Mouse (Mus musculus): Measurements from ENCODE around the gene Foxk1. TPM values are rescaled to one million over a fixed set of nuclear protein-coding genes. Genes with fewer than 3 reads are reported as not detected.

The Foxk1 gene
- polyA plus RNA-seq, 1 experiment from 2014 or later: 6.5 TPM

DNA sequence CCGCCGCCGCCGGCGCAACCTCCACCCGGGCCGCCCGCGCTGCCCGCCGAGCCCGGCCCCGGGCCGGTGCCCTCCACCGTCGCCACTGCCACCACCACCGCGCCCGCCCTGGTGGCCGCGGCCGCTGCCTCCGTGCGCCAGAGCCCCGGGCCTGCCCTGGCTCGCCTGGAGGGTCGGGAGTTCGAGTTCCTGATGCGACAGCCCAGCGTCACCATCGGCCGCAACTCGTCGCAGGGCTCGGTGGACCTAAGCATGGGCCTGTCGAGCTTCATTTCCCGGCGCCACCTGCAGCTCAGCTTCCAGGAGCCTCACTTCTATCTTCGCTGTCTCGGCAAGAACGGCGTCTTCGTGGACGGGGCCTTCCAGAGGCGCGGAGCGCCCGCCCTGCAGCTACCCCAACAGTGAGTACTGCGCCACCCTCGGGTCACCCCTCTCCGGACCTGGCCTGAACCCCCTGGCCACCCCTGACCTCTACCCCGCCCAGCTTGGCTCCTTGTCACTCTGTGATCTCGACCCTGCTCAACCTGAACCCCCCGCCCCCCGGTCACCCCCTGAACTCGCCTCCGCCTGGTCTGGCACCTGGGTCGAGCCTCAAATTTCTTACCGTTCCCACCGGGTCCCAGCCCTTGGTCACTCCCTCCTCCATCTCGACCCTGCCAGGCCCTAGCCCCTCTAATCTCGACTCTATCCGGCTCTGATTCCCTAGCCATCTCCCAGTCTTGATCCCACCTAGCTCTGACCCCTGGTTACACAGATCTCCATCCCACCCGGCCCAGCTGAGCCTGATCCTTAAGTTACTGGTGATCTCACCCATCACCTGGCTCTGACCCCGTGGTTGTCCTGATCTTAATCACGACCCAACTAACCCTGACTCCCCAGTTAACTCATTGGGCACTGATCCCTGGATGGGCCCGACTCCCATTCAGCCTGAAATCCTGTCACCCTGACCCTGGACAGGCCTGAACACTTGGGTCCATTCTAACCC is 636 bp downstream of the Foxk1 start:
- Histone ChIP-seq H3K27me3 (ENCODE audit: control insufficient read depth, insufficient read depth, low read length) (no peaks in the 10 kb centered on the region), H3K9ac (ENCODE audit: low read depth, low read length) (peak overlapping the region; percentile 97), H3K4me1 (ENCODE audit: control insufficient read depth, insufficient read depth, low read length) (peaks cover 52% of the 10 kb centered on the region), H3K36me3 (ENCODE audit: control insufficient read depth, insufficient read depth, low read length) (peaks cover 9% of the 10 kb centered on the region; the same call in 1 of the 2 replicates), H3K9me3 (ENCODE audit: control insufficient read depth, low read length) (no peaks in the 10 kb centered on the region), H3K27ac (ENCODE audit: low read depth, low read length) (peak overlapping the region; percentile 76), H3K4me2 (replicated peaks; ENCODE audit: low read depth, low read length) (peak overlapping the region; percentile 89), H3K4me3 (ENCODE audit: low read length) (peak overlapping the region; percentile 80)
- ATAC-seq (ENCODE audit: low FRiP score, low TSS enrichment): peak; percentile 11; the same call in 1 of the 2 replicates
- WGBS: under 1% methylated on average over 58 of the region's 67 CpGs

DNA sequence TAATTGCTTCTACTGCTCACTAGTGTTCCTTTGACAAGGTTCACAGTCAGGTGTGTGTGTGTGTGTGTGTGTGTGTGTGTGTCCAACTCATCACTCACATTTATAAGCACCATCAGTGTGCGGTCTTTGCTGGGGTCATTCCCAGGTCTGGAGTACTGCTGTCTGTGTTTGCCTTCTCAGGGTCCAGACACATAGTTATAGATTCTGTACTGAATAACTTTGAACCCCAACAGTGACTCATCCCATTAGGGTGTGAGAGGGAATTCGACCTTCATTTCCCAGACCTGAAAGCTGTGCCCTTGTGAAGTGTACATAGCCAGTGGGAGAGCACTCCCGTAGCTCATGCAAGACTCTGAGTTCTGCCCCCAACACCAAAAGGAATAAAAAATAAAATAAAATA is 2.4 kb downstream of the Foxk1 start:
- peaks cover 52% of the 10 kb centered on the region for H3K4me1 ChIP-seq (ENCODE audit: control insufficient read depth, insufficient read depth, low read length)
- H3K4me3 ChIP-seq (ENCODE audit: low read length): no peak overlapping the region
- no peaks in the 10 kb centered on the region for H3K27me3 ChIP-seq (ENCODE audit: control insufficient read depth, insufficient read depth, low read length)
- no peaks in the 10 kb centered on the region for H3K9me3 ChIP-seq (ENCODE audit: control insufficient read depth, low read length)
- H3K9ac ChIP-seq (ENCODE audit: low read depth, low read length): no peak overlapping the region; the same call in 1 of the 2 replicates
- peaks cover 9% of the 10 kb centered on the region; the same call in 1 of the 2 replicates for H3K36me3 ChIP-seq (ENCODE audit: control insufficient read depth, insufficient read depth, low read length)
- H3K27ac ChIP-seq (ENCODE audit: low read depth, low read length): no peak overlapping the region
- 72% methylated on average over 3 of the region's 3 CpGs for WGBS
- ATAC-seq (ENCODE audit: low FRiP score, low TSS enrichment): no peak
- no peak overlapping the region; the same call in 1 of the 2 replicates for H3K4me2 ChIP-seq (replicated peaks; ENCODE audit: low read depth, low read length)

DNA sequence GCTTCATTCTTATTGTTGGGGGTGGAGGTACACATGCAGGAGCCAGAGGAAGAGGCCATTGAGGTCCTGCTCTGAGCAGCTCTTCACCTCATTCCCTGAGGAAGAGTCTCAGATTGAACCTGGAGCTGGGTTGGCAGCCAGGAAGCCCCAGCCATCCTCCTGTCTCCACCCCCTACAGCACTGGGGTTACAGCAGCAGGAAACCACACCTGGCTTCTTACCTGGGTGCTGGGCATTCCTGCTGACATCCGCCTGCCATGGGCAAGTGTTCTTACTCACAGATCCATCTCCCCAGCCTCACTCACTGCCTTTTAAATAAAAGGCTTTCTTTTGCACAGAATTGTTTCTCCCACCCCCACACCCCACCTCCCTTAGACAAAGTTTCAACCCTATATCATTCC is 3.0 kb downstream of the Foxk1 start:
- Histone ChIP-seq H3K9ac (ENCODE audit: low read depth, low read length) (0 out of 2 replicates have a peak overlapping the region, but pooled peaks have one; percentile 31), H3K4me1 (ENCODE audit: control insufficient read depth, insufficient read depth, low read length) (peaks cover 52% of the 10 kb centered on the region), H3K4me2 (replicated peaks; ENCODE audit: low read depth, low read length) (no peak overlapping the region; the same call in 1 of the 2 replicates), H3K36me3 (ENCODE audit: control insufficient read depth, insufficient read depth, low read length) (peaks cover 9% of the 10 kb centered on the region; the same call in 1 of the 2 replicates), H3K9me3 (ENCODE audit: control insufficient read depth, low read length) (no peaks in the 10 kb centered on the region), H3K27ac (ENCODE audit: low read depth, low read length) (no peak overlapping the region), H3K4me3 (ENCODE audit: low read length) (no peak overlapping the region), H3K27me3 (ENCODE audit: control insufficient read depth, insufficient read depth, low read length) (no peaks in the 10 kb centered on the region)
- ATAC-seq (ENCODE audit: low FRiP score, low TSS enrichment): no peak
- 80% methylated on average over 1 of the region's 1 CpGs for WGBS

DNA sequence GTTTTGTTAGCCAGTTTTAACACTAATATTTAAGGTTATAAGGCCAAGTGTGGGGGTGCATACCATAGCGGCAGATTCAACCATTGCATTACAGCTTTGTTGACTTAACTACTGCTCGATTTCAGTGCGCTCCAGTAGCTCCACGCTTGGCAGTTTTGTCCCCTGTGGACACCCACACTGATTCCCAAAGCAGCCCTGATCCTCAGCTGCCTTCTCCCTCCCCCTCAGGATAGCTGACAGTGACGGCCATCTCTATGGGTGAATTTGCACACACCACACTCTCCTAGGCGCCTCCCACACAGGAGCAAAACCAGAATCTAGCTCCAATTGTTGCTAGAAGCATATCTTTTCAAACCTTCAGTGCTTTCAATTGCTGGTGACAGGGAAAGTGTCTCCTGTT is 4.1 kb downstream of the Foxk1 start:
- 49% methylated on average over 6 of the region's 6 CpGs for WGBS

DNA sequence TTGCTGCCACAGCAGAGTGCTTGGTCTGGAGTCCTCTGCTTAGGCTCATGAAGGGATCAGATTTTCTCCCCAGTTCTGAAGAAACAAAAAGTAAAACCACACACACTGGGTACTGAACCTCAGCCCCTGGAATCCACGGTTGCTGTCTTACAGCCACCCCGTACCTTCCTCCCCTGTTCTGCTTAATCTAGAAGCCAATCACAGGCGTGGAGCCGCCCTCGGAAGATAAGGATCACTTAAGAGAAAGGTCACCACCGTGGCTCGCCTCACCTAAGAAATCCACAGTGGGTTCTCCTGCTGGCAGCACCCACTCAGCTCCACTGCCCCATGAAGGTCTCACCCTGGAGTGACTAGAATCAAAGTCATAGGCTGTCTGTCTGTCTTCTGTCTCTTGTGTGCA is 5.1 kb downstream of the Foxk1 start:
- Histone ChIP-seq H3K4me1 (ENCODE audit: control insufficient read depth, insufficient read depth, low read length) (peaks cover 51% of the 10 kb centered on the region), H3K4me2 (replicated peaks; ENCODE audit: low read depth, low read length) (no peak overlapping the region), H3K4me3 (ENCODE audit: low read length) (no peak overlapping the region), H3K9ac (ENCODE audit: low read depth, low read length) (0 out of 2 replicates have a peak overlapping the region, but pooled peaks have one; percentile 2), H3K27ac (ENCODE audit: low read depth, low read length) (no peak overlapping the region), H3K36me3 (ENCODE audit: control insufficient read depth, insufficient read depth, low read length) (peaks cover 9% of the 10 kb centered on the region; the same call in 1 of the 2 replicates), H3K9me3 (ENCODE audit: control insufficient read depth, low read length) (no peaks in the 10 kb centered on the region), H3K27me3 (ENCODE audit: control insufficient read depth, insufficient read depth, low read length) (no peaks in the 10 kb centered on the region)
- no peak for ATAC-seq (ENCODE audit: low FRiP score, low TSS enrichment)
- WGBS: 69% methylated on average over 7 of the region's 7 CpGs

More for the DNA sequence above, 4.1 kb downstream of the Foxk1 start:
- peaks cover 54% of the 10 kb centered on the region for H3K4me1 ChIP-seq (ENCODE audit: control insufficient read depth, insufficient read depth, low read length)
- H3K9ac ChIP-seq (ENCODE audit: low read depth, low read length): no peak overlapping the region
- ATAC-seq (ENCODE audit: low FRiP score, low TSS enrichment): no peak
- H3K36me3 ChIP-seq (ENCODE audit: control insufficient read depth, insufficient read depth, low read length): peaks cover 9% of the 10 kb centered on the region; the same call in 1 of the 2 replicates
- no peak overlapping the region for H3K4me2 ChIP-seq (replicated peaks; ENCODE audit: low read depth, low read length)
- H3K9me3 ChIP-seq (ENCODE audit: control insufficient read depth, low read length): no peaks in the 10 kb centered on the region
- no peaks in the 10 kb centered on the region for H3K27me3 ChIP-seq (ENCODE audit: control insufficient read depth, insufficient read depth, low read length)
- no peak overlapping the region for H3K27ac ChIP-seq (ENCODE audit: low read depth, low read length)
- no peak overlapping the region for H3K4me3 ChIP-seq (ENCODE audit: low read length)

DNA sequence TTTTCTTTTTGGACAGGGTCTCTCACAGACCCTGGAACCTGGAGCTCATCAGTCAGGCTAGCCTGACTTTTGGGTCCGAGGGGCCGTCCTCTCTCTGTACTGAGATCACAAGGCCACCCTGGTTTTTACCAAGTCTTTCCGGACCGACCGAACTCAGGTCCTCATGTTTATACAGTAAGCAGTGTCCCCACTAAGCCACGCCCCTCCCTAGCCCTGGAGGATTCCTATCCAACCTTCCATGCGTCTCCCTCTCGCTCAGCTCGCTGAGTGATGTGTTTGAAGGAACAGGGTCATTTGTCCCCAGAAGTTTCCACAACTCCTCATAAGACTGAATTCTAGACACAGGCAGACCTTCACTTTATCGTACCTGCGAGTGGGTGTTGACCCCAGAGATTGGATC is 5.6 kb downstream of the Foxk1 start:
- H3K9ac ChIP-seq (ENCODE audit: low read depth, low read length): 0 out of 2 replicates have a peak overlapping the region, but pooled peaks have one; percentile 2
- ATAC-seq (ENCODE audit: low FRiP score, low TSS enrichment): no peak
- H3K4me2 ChIP-seq (replicated peaks; ENCODE audit: low read depth, low read length): no peak overlapping the region
- no peak overlapping the region for H3K4me3 ChIP-seq (ENCODE audit: low read length)
- no peaks in the 10 kb centered on the region for H3K9me3 ChIP-seq (ENCODE audit: control insufficient read depth, low read length)
- H3K27ac ChIP-seq (ENCODE audit: low read depth, low read length): no peak overlapping the region
- peaks cover 9% of the 10 kb centered on the region; the same call in 1 of the 2 replicates for H3K36me3 ChIP-seq (ENCODE audit: control insufficient read depth, insufficient read depth, low read length)
- peaks cover 51% of the 10 kb centered on the region for H3K4me1 ChIP-seq (ENCODE audit: control insufficient read depth, insufficient read depth, low read length)
- no peaks in the 10 kb centered on the region for H3K27me3 ChIP-seq (ENCODE audit: control insufficient read depth, insufficient read depth, low read length)
- 54% methylated on average over 11 of the region's 11 CpGs for WGBS

DNA sequence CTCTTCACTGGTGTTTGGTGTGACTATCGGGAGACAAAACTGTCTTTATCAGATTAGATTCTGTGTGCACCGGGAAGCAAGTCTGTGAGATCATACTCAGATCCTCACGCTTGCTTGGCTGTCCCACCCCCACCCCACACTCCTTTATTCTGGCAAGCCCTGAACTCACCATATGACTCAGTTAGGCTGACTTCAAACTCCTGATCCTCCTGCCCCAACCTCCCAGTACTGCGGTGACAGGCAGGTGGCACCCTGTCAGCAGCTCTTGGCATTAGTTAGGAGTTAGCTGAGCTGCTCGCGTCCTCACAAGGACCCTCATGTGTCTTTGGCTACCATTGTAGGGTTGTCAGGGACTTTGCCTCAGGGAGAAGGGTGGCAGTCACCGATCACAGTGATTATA is 6.1 kb downstream of the Foxk1 start:
- H3K36me3 ChIP-seq (ENCODE audit: control insufficient read depth, insufficient read depth, low read length): peaks cover 9% of the 10 kb centered on the region; the same call in 1 of the 2 replicates
- no peaks in the 10 kb centered on the region for H3K9me3 ChIP-seq (ENCODE audit: control insufficient read depth, low read length)
- no peaks in the 10 kb centered on the region for H3K27me3 ChIP-seq (ENCODE audit: control insufficient read depth, insufficient read depth, low read length)
- no peak overlapping the region for H3K4me2 ChIP-seq (replicated peaks; ENCODE audit: low read depth, low read length)
- WGBS: 80% methylated on average over 7 of the region's 7 CpGs
- no peak overlapping the region for H3K4me3 ChIP-seq (ENCODE audit: low read length)
- H3K9ac ChIP-seq (ENCODE audit: low read depth, low read length): no peak overlapping the region
- no peak overlapping the region for H3K27ac ChIP-seq (ENCODE audit: low read depth, low read length)
- ATAC-seq (ENCODE audit: low FRiP score, low TSS enrichment): no peak
- H3K4me1 ChIP-seq (ENCODE audit: control insufficient read depth, insufficient read depth, low read length): peaks cover 47% of the 10 kb centered on the region

DNA sequence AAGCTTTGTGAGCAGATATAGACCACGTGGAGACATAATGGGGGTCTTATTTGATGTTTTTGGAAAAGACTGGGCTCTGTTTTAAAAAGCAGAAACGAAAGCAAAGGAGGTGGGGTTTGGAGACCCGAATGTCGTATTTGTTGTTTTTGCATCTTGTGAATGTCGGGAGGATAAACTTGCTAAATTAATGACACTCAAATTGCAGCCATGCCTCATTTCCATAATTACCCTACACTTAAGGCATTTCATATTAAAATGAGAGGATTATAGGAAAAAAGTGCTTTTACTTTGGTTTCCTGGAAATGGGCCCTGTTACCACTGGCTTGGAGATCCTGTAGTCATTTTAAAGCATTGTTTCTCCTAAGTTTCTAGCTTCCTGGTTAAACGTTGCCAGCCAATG is 7.9 kb downstream of the Foxk1 start:
- WGBS: 51% methylated on average over 6 of the region's 6 CpGs
- Histone ChIP-seq H3K36me3 (ENCODE audit: control insufficient read depth, insufficient read depth, low read length) (peaks cover 9% of the 10 kb centered on the region; the same call in 1 of the 2 replicates), H3K4me1 (ENCODE audit: control insufficient read depth, insufficient read depth, low read length) (peaks cover 40% of the 10 kb centered on the region)

DNA sequence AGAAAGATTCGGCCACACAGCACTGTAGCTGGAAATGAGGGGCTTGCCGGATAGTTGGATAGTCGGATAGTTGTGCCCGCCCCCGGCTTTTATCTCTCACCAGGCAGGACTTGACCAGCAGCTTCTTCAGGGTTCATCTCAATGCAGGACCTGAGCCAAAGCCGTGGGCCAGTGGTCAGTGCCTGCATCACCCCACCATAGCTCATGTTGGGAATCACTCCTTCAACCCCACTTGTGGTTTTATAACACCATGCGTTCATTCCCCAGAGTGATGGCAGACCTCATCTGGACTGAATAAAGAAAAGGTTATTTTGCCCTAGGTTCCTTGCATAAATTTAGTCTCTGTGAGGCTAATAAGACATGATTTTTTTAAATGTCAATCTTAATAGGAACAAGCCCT is 9.1 kb downstream of the Foxk1 start:
- Histone ChIP-seq H3K27ac (ENCODE audit: low read depth, low read length) (no peak overlapping the region), H3K9me3 (ENCODE audit: control insufficient read depth, low read length) (no peaks in the 10 kb centered on the region), H3K4me3 (ENCODE audit: low read length) (no peak overlapping the region), H3K27me3 (ENCODE audit: control insufficient read depth, insufficient read depth, low read length) (no peaks in the 10 kb centered on the region), H3K4me1 (ENCODE audit: control insufficient read depth, insufficient read depth, low read length) (peaks cover 40% of the 10 kb centered on the region), H3K4me2 (replicated peaks; ENCODE audit: low read depth, low read length) (no peak overlapping the region), H3K36me3 (ENCODE audit: control insufficient read depth, insufficient read depth, low read length) (peaks cover 9% of the 10 kb centered on the region; the same call in 1 of the 2 replicates), H3K9ac (ENCODE audit: low read depth, low read length) (no peak overlapping the region)
- ATAC-seq (ENCODE audit: low FRiP score, low TSS enrichment): no peak
- WGBS: 34% methylated on average over 7 of the region's 7 CpGs

More for the DNA sequence above, 7.9 kb downstream of the Foxk1 start:
- Histone ChIP-seq H3K27me3 (ENCODE audit: control insufficient read depth, insufficient read depth, low read length) (no peaks in the 10 kb centered on the region), H3K27ac (ENCODE audit: low read depth, low read length) (no peak overlapping the region), H3K4me2 (replicated peaks; ENCODE audit: low read depth, low read length) (no peak overlapping the region), H3K4me3 (ENCODE audit: low read length) (no peak overlapping the region), H3K9ac (ENCODE audit: low read depth, low read length) (no peak overlapping the region), H3K9me3 (ENCODE audit: control insufficient read depth, low read length) (no peaks in the 10 kb centered on the region)
- ATAC-seq (ENCODE audit: low FRiP score, low TSS enrichment): no peak

Data from kidney, embryonic 14.5 days (tissue).